Mouse (Mus musculus): ENCODE measurements at regions not wholly inside any gene's neighbourhood (a gene's known extent, or its start where the extent isn't known, plus 50 kb on each side); places are given as distances from the start of the nearest gene placed in this dataset.

GRCm38 (mm10) chr15:11712481-11713274 lies 194.4 kb downstream of the Npr3 start:
- DNase-seq = no peak

- DNase-seq = no peak
Measured at GRCm38 (mm10) chr15:11701246-11701645, 205.8 kb downstream of the Npr3 start.

- DNase-seq = peak; percentile 47 to 70
Measured at GRCm38 (mm10) chr15:11699929-11700328, 207.2 kb downstream of the Npr3 start.

- no peak for DNase-seq
Measured at GRCm38 (mm10) chr15:11697060-11697459, 210.0 kb downstream of the Npr3 start.

GRCm38 (mm10) chr15:11693772-11694270 lies 213.3 kb downstream of the Npr3 start:
- DNase-seq = no peak

GRCm38 (mm10) chr15:11664839-11665379 lies 242.2 kb downstream of the Npr3 start:
- DNase-seq = no peak

GRCm38 (mm10) chr15:11655168-11655567 lies 251.9 kb downstream of the Npr3 start:
- peak in 1 of 2 experiments; percentile 14 for DNase-seq

- DNase-seq = peak in 1 of 2 experiments; percentile 11
Measured at GRCm38 (mm10) chr15:11646241-11646640, 246.8 kb upstream of the Tars start.

GRCm38 (mm10) chr15:11644779-11645178 lies 245.3 kb upstream of the Tars start:
- peak in 1 of 2 experiments; percentile 27 for DNase-seq

- DNase-seq = no peak
Measured at GRCm38 (mm10) chr15:11630654-11631053, 231.2 kb upstream of the Tars start.

- DNase-seq = no peak
Measured at GRCm38 (mm10) chr15:11626433-11626832, 227.0 kb upstream of the Tars start.

- no peak for DNase-seq
Measured at GRCm38 (mm10) chr15:11612416-11612815, 213.0 kb upstream of the Tars start.

GRCm38 (mm10) chr15:11610043-11610670 lies 210.7 kb upstream of the Tars start:
- no peak for DNase-seq

- no peak for DNase-seq
Measured at GRCm38 (mm10) chr15:11607489-11607888, 208.0 kb upstream of the Tars start.

- no peak for DNase-seq
Measured at GRCm38 (mm10) chr15:11605677-11606076, 206.2 kb upstream of the Tars start.

- no peak for DNase-seq
Measured at GRCm38 (mm10) chr15:11597021-11597420, 197.6 kb upstream of the Tars start.

- peak in 1 of 2 experiments; percentile 34 for DNase-seq
Measured at GRCm38 (mm10) chr15:11590542-11591116, 191.2 kb upstream of the Tars start.

GRCm38 (mm10) chr15:11589795-11590194 lies 190.3 kb upstream of the Tars start:
- no peak for DNase-seq

- no peak for DNase-seq
Measured at GRCm38 (mm10) chr15:11586384-11586783, 186.9 kb upstream of the Tars start.

GRCm38 (mm10) chr15:11584155-11584554 lies 184.7 kb upstream of the Tars start:
- no peak for DNase-seq

GRCm38 (mm10) chr15:11578331-11578730 lies 178.9 kb upstream of the Tars start:
- DNase-seq = no peak

GRCm38 (mm10) chr15:11574359-11574758 lies 174.9 kb upstream of the Tars start:
- DNase-seq = no peak

GRCm38 (mm10) chr15:11573496-11573895 lies 174.0 kb upstream of the Tars start:
- DNase-seq = no peak

Data from lung, adult 18-20 months (tissue).